Mouse (Mus musculus): ENCODE results near the gene Gga3. TPM values are rescaled to one million over a fixed set of nuclear protein-coding genes. Genes with fewer than 3 reads are reported as not detected.

Gga3 gene
- polyA plus RNA-seq, 1 experiment = 30.3 TPM

DNA sequence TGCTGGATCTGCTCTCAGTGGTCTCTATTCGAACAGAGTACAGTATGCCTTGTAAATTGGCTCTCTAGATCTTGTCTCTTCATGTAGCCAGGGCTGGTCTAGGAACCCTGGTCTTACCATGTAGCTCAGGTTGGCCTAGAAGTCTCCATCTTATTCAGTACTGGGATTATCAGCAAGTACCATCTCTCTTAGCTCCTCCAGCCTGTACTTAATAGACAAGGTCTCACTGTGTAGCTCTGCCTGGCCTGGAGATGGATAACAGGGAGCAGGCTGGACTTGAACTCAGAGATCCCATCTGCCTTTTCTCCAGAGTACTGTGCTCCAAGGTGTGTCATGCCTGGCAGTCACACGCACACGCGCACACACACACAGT, 37.8 kb upstream of the Gga3 start:
- TF ChIP-seq POLR2A (IDR thresholded peaks at IDR 0.05; ENCODE audit: low read depth, low read length) = no peak
- no peak for TF ChIP-seq CTCF (IDR thresholded peaks at IDR 0.05; ENCODE audit: borderline replicate concordance, insufficient read depth, low read length)
- Histone ChIP-seq H3K27ac (ENCODE audit: insufficient read depth, low read length) (0 out of 2 replicates have a peak overlapping the region, but pooled peaks have one; percentile 4), H3K4me3 (ENCODE audit: insufficient read depth, low read length) (no peak overlapping the region), H3K4me1 (ENCODE audit: control insufficient read depth, insufficient read depth, low read length) (peaks cover 9% of the 10 kb centered on the region)

- no peak overlapping the region for H3K4me3 ChIP-seq (ENCODE audit: insufficient read depth, low read length)
- 0 out of 2 replicates have a peak overlapping the region, but pooled peaks have one; percentile 4 for H3K27ac ChIP-seq (ENCODE audit: insufficient read depth, low read length)
- H3K4me1 ChIP-seq (ENCODE audit: control insufficient read depth, insufficient read depth, low read length) = peaks cover 9% of the 10 kb centered on the region
- no peak for TF ChIP-seq CTCF (IDR thresholded peaks at IDR 0.05; ENCODE audit: borderline replicate concordance, insufficient read depth, low read length)
- no peak for TF ChIP-seq POLR2A (IDR thresholded peaks at IDR 0.05; ENCODE audit: low read depth, low read length)
Observed at GRCm38 (mm10) chr11:115640978-115641663, 37.3 kb upstream of the Gga3 start.

- H3K27ac ChIP-seq (ENCODE audit: insufficient read depth, low read length) = no peak overlapping the region
- H3K4me1 ChIP-seq (ENCODE audit: control insufficient read depth, insufficient read depth, low read length) = peaks cover 9% of the 10 kb centered on the region
- no peak overlapping the region for H3K4me3 ChIP-seq (ENCODE audit: insufficient read depth, low read length)
- TF ChIP-seq CTCF (IDR thresholded peaks at IDR 0.05; ENCODE audit: borderline replicate concordance, insufficient read depth, low read length) = no peak
- no peak for TF ChIP-seq POLR2A (IDR thresholded peaks at IDR 0.05; ENCODE audit: low read depth, low read length)
Observed at GRCm38 (mm10) chr11:115640311-115640828, 36.5 kb upstream of the Gga3 start.

GRCm38 (mm10) chr11:115639540-115639939, 35.7 kb upstream of the Gga3 start:
- H3K4me3 ChIP-seq (ENCODE audit: insufficient read depth, low read length) = no peak overlapping the region
- H3K4me1 ChIP-seq (ENCODE audit: control insufficient read depth, insufficient read depth, low read length) = peaks cover 9% of the 10 kb centered on the region
- TF ChIP-seq POLR2A (IDR thresholded peaks at IDR 0.05; ENCODE audit: low read depth, low read length) = no peak
- no peak for TF ChIP-seq CTCF (IDR thresholded peaks at IDR 0.05; ENCODE audit: borderline replicate concordance, insufficient read depth, low read length)
- H3K27ac ChIP-seq (ENCODE audit: insufficient read depth, low read length) = no peak overlapping the region

- Histone ChIP-seq H3K4me3 (ENCODE audit: insufficient read depth, low read length) (no peak overlapping the region), H3K27ac (ENCODE audit: insufficient read depth, low read length) (no peak overlapping the region), H3K4me1 (ENCODE audit: control insufficient read depth, insufficient read depth, low read length) (peaks cover 9% of the 10 kb centered on the region)
- TF ChIP-seq POLR2A (IDR thresholded peaks at IDR 0.05; ENCODE audit: low read depth, low read length) (no peak), CTCF (IDR thresholded peaks at IDR 0.05; ENCODE audit: borderline replicate concordance, insufficient read depth, low read length) (no peak)
Observed at GRCm38 (mm10) chr11:115638498-115639409, 34.9 kb upstream of the Gga3 start.

GRCm38 (mm10) chr11:115636960-115637359, 33.1 kb upstream of the Gga3 start:
- H3K27ac ChIP-seq (ENCODE audit: insufficient read depth, low read length) = no peak overlapping the region
- no peak overlapping the region for H3K4me3 ChIP-seq (ENCODE audit: insufficient read depth, low read length)
- peaks cover 9% of the 10 kb centered on the region for H3K4me1 ChIP-seq (ENCODE audit: control insufficient read depth, insufficient read depth, low read length)
- TF ChIP-seq CTCF (IDR thresholded peaks at IDR 0.05; ENCODE audit: borderline replicate concordance, insufficient read depth, low read length) (no peak), POLR2A (IDR thresholded peaks at IDR 0.05; ENCODE audit: low read depth, low read length) (no peak)

GRCm38 (mm10) chr11:115635484-115635883, 31.6 kb upstream of the Gga3 start:
- TF ChIP-seq POLR2A (IDR thresholded peaks at IDR 0.05; ENCODE audit: low read depth, low read length) (no peak), CTCF (IDR thresholded peaks at IDR 0.05; ENCODE audit: borderline replicate concordance, insufficient read depth, low read length) (no peak)
- Histone ChIP-seq H3K4me3 (ENCODE audit: insufficient read depth, low read length) (no peak overlapping the region), H3K4me1 (ENCODE audit: control insufficient read depth, insufficient read depth, low read length) (no peaks in the 10 kb centered on the region), H3K27ac (ENCODE audit: insufficient read depth, low read length) (no peak overlapping the region)

- H3K27ac ChIP-seq (ENCODE audit: insufficient read depth, low read length) = no peak overlapping the region
- no peak overlapping the region for H3K4me3 ChIP-seq (ENCODE audit: insufficient read depth, low read length)
- TF ChIP-seq POLR2A (IDR thresholded peaks at IDR 0.05; ENCODE audit: low read depth, low read length) = no peak
- TF ChIP-seq CTCF (IDR thresholded peaks at IDR 0.05; ENCODE audit: borderline replicate concordance, insufficient read depth, low read length) = no peak
- H3K4me1 ChIP-seq (ENCODE audit: control insufficient read depth, insufficient read depth, low read length) = no peaks in the 10 kb centered on the region
Observed at GRCm38 (mm10) chr11:115635041-115635440, 31.2 kb upstream of the Gga3 start.

- Histone ChIP-seq H3K4me1 (ENCODE audit: control insufficient read depth, insufficient read depth, low read length) (no peaks in the 10 kb centered on the region), H3K4me3 (ENCODE audit: insufficient read depth, low read length) (no peak overlapping the region), H3K27ac (ENCODE audit: insufficient read depth, low read length) (no peak overlapping the region)
- TF ChIP-seq POLR2A (IDR thresholded peaks at IDR 0.05; ENCODE audit: low read depth, low read length) (no peak), CTCF (IDR thresholded peaks at IDR 0.05; ENCODE audit: borderline replicate concordance, insufficient read depth, low read length) (no peak)
Observed at GRCm38 (mm10) chr11:115634109-115634508, 30.3 kb upstream of the Gga3 start.
